Mouse (Mus musculus): ENCODE measurements at regions not wholly inside any gene's neighbourhood (a gene's known extent, or its start where the extent isn't known, plus 50 kb on each side); places are given as distances from the start of the nearest gene placed in this dataset.

GRCm38 (mm10) chr3:150415277-150415676 lies 1022.4 kb upstream of the Adgrl4 start:
- no peak for DNase-seq
- intact Hi-C loops (cut with DNase I): no loop called here

GRCm38 (mm10) chr3:150416447-150416846 lies 1021.2 kb upstream of the Adgrl4 start:
- intact Hi-C loops (cut with DNase I): no loop called here
- DNase-seq: no peak

GRCm38 (mm10) chr3:150427965-150428364 lies 1009.7 kb upstream of the Adgrl4 start:
- intact Hi-C loops (cut with DNase I): no loop called here
- DNase-seq: no peak

DNA sequence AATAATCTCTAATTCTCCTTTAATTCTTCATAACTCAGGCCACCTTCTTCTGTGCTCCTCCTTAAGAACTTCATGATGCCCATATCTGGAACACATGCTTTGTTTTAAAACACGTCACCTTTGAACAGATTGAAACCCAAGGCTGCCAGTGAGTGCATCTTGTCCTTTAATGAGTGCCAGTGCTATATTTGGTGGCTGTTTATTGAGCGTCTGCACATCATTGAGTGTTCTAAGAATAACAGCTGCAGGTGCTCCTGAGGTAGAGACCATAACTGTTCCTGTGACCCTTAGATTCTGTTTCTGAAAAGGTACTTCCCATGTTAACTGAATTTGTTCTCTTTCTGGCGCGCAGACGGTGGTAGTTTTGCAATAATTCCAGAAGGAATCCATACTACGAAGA lies 1006.4 kb upstream of the Adgrl4 start:
- intact Hi-C loops (cut with DNase I): no loop called here
- no peak for DNase-seq

GRCm38 (mm10) chr3:150435199-150435598 lies 1002.5 kb upstream of the Adgrl4 start:
- DNase-seq: no peak
- intact Hi-C loops (cut with DNase I): no loop called here

GRCm38 (mm10) chr3:150435818-150436607 lies 1001.7 kb upstream of the Adgrl4 start:
- DNase-seq: no peak
- intact Hi-C loops (cut with DNase I): no loop called here

All from heart, postnatal 36 days (tissue).